Mouse (Mus musculus) ES-E14 (cell line): ENCODE results near the gene Kcnk6. TPM values are rescaled to one million over a fixed set of nuclear protein-coding genes. Genes with fewer than 3 reads are reported as not detected.

Source experiments
- DNase-seq: peaks from one replicate; pipeline ENCODE4 v3.0.0-alpha.2; 2013; ENCODE audit warnings: low read depth, low spot score
- H3K27ac ChIP-seq: 2 replicates; pipeline ENCODE4 v1.5.1; 2012; ENCODE audit warnings: low read depth, mild to moderate bottlenecking, low read length, moderate library complexity, mixed read lengths; ENCODE audit not compliant: poor library complexity, insufficient read depth, severe bottlenecking
- H3K36me3 ChIP-seq: 2 replicates; pipeline ENCODE4 v1.6.1; 2012; ENCODE audit warnings: mild to moderate bottlenecking, low read length, moderate library complexity, mixed read lengths; ENCODE audit not compliant: control insufficient read depth, poor library complexity, insufficient read depth, severe bottlenecking
- H3K4me1 ChIP-seq, 2 experiments: fragments of 150-350 bp in 1 of 2; sonication (generic) in 1 of 2; 2 replicates each; pipeline ENCODE4 v1.6.1; 2012; ENCODE audit warnings: low read length in 2 of 2, mild to moderate bottlenecking in 1 of 2, mixed read lengths in 1 of 2; ENCODE audit not compliant: control insufficient read depth in 2 of 2, insufficient read depth in 2 of 2, poor library complexity in 1 of 2
- H3K4me3 ChIP-seq, 2 experiments: fragments of 150-350 bp in 1 of 2; sonication (generic) in 1 of 2; 2 replicates each; pipeline ENCODE4 v1.5.1; 2012; ENCODE audit warnings: low read length in 2 of 2, low read depth in 1 of 2, mild to moderate bottlenecking in 1 of 2, mixed read lengths in 1 of 2; ENCODE audit not compliant: insufficient read depth in 1 of 2, poor library complexity in 1 of 2, severe bottlenecking in 1 of 2
- H3K9ac ChIP-seq: 2 replicates; pipeline ENCODE4 v1.6.1; 2012; ENCODE audit warnings: low read depth, mild to moderate bottlenecking, low read length, mixed read lengths; ENCODE audit not compliant: poor library complexity, insufficient read depth, severe bottlenecking
- H3K9me3 ChIP-seq: fragments of 150-350 bp; sonication (generic); 2 replicates; pipeline ENCODE4 v1.6.1; 2012; ENCODE audit warnings: low read depth, mild to moderate bottlenecking, low read length; ENCODE audit not compliant: control insufficient read depth, insufficient read depth
- CHD2 ChIP-seq: IDR thresholded peaks from 2 replicates; pipeline ENCODE4 v1.6.1; 2014; ENCODE audit warnings: mild to moderate bottlenecking, low read depth, low read length, inconsistent platforms
- HCFC1 ChIP-seq: IDR thresholded peaks from 2 replicates; pipeline ENCODE4 v1.6.1; 2012; ENCODE audit warnings: low read length, inconsistent platforms, borderline replicate concordance; ENCODE audit not compliant: insufficient read depth
- MAFK ChIP-seq: IDR thresholded peaks from 2 replicates; pipeline ENCODE4 v1.6.1; 2014; ENCODE audit warnings: mild to moderate bottlenecking, low read depth, low read length, inconsistent platforms; ENCODE audit not compliant: insufficient read depth
- ZC3H11A ChIP-seq: IDR thresholded peaks from 2 replicates; pipeline ENCODE4 v1.6.1; 2012; ENCODE audit warnings: low read depth, mild to moderate bottlenecking, inconsistent platforms, low read length, borderline replicate concordance
- ZNF384 ChIP-seq: IDR thresholded peaks from 2 replicates; pipeline ENCODE4 v1.6.1; 2012; ENCODE audit warnings: low read depth, low read length, inconsistent platforms
- in situ Hi-C, 2 experiments: fragments of 600-800 bp; cut with MboI; formaldehyde crosslinking; loops; one replicate each; pipeline ENCODE4 v1.15.1; 2025; ENCODE audit warnings: low sequenced_read_pairs in 2 of 2, inconsistent platforms in 1 of 2; ENCODE audit not compliant: unreplicated experiment in 2 of 2
- total RNA-seq: library from RNA; depleted of rRNA; stranded (reverse); fragments of 300-350 nt; gene quantifications from 2 replicates; pipeline ENCODE4 v1.2.3, GENCODE M21; 2012; rRNA removed

Kcnk6 gene
- 6.2 and 8.5 TPM in 2 replicates for total RNA-seq

DNA sequence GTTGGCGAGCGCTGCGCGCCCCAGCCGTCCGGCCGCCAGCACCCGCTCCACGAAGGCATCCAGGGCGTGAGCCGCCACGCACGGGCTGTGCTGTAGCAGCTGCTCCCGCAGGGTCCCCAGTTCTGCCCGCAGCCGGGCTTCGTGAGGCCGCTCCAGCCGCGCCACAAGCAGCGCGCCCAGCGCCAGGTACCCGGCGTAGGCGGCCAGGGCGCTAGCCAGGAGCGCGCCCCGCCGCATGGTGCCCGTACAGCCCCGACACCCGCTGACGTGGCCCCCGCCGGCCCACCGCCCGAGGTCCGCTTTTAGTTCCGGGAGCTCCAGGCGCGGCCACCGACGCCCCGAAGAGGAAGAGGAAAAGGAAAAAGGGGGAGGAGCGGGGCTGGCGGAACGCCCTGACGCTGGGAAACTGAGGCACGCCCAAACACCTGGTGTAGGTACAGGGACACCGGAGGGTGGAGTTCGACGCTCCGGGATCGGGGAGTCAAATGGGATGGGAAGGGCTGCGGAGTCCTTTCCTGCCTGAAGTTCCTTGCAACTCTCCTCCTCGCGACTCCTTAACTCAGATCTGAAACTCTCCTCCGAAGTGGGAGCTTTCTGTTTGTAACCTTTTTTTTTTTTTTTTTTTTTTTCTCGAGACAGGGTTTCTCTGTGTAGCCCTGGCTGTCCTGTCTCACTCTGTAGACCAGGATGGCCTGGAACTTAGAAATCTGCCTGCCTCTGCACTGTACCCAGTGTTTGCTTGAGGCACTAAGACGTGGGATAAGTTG is at the start of gene Kcnk6:
Gene Kcnk6, minus strand, starts transcription at position 269 of the 767 bp plus-strand sequence.
- Histone ChIP-seq H3K27ac (no peak within 1 kb of the TSS), H3K9ac (peak within 1 kb of the TSS; percentile 49), H3K4me1 (no peaks in the 10 kb centered on the region), H3K36me3 (no peaks in the 10 kb centered on the region), H3K4me3 (peak within 1 kb of the TSS; percentile 66 to 73), H3K9me3 (no peaks in the 10 kb centered on the region)
- TF ChIP-seq ZC3H11A (no peak), ZNF384 (peak; percentile 65; the same call in 1 of the 2 replicates)
- in situ Hi-C loops = no loop called here
- DNase-seq = no peak

GRCm38 (mm10) chr7:29281201-29282073 is 49.1 kb upstream of the Kcnk6 start, which contains the start of gene Spint2:
Spint2 (minus strand) TSS chr7:29281912.
- Histone ChIP-seq H3K9ac (peak within 1 kb of the TSS; percentile 98), H3K4me3 (peak within 1 kb of the TSS; percentile 85 to 92), H3K4me1 (peaks cover 3 to 13% of the 10 kb centered on the region in 2 experiments; a peak in 1 of 4 replicates), H3K27ac (peak within 1 kb of the TSS; percentile 61), H3K9me3 (no peaks in the 10 kb centered on the region), H3K36me3 (peaks cover 10% of the 10 kb centered on the region; the same call in 1 of the 2 replicates)
- peak; percentile 66 for DNase-seq
- peak; percentile 91 for TF ChIP-seq CHD2
- TF ChIP-seq HCFC1 = no peak
- in situ Hi-C loops = no loop called here

GRCm38 (mm10) chr7:29280801-29281200 is 48.5 kb upstream of the Kcnk6 start:
- in situ Hi-C loops = no loop called here
- peak overlapping the region; percentile 98 for H3K9ac ChIP-seq

GRCm38 (mm10) chr7:29279924-29280323 is 47.6 kb upstream of the Kcnk6 start:
- no peak for DNase-seq
- in situ Hi-C loops = no loop called here
- Histone ChIP-seq H3K36me3 (peaks cover 10% of the 10 kb centered on the region; the same call in 1 of the 2 replicates), H3K27ac (no peak overlapping the region), H3K9ac (peak overlapping the region; percentile 98), H3K9me3 (no peaks in the 10 kb centered on the region), H3K4me1 (peaks cover 3 to 18% of the 10 kb centered on the region in 2 experiments; a peak in 1 of 4 replicates), H3K4me3 (peak overlapping the region; percentile 85 to 92)
- TF ChIP-seq ZNF384 = no peak
- no peak for TF ChIP-seq HCFC1
- no peak for TF ChIP-seq CHD2
- no peak for TF ChIP-seq MAFK
- TF ChIP-seq ZC3H11A = no peak

More at GRCm38 (mm10) chr7:29280801-29281200, 48.5 kb upstream of the Kcnk6 start:
- Histone ChIP-seq H3K36me3 (peaks cover 10% of the 10 kb centered on the region; the same call in 1 of the 2 replicates), H3K4me3 (peak overlapping the region; percentile 85 to 92), H3K27ac (peak overlapping the region; percentile 49; the same call in 1 of the 2 replicates), H3K4me1 (peaks cover 3 to 18% of the 10 kb centered on the region in 2 experiments; a peak in 1 of 4 replicates), H3K9me3 (no peaks in the 10 kb centered on the region)
- no peak for TF ChIP-seq HCFC1
- no peak for TF ChIP-seq CHD2
- no peak for TF ChIP-seq ZC3H11A
- TF ChIP-seq MAFK = no peak
- TF ChIP-seq ZNF384 = no peak
- DNase-seq = no peak
